Mouse (Mus musculus) layer of hippocampus, postnatal 10 days (tissue): ENCODE measurements around the gene Akap6. TPM values are rescaled to one million over a fixed set of nuclear protein-coding genes. Genes with fewer than 3 reads are reported as not detected.

Experiments
- DNase-seq, 2 experiments: peaks; one replicate each; pipeline ENCODE4 v3.0.0; 2021; ENCODE audit warnings: low spot score in 2 of 2
- total RNA-seq, 2 experiments: library from RNA; stranded (reverse); gene quantifications; 2 replicates each; pipeline ENCODE4 v1.2.3; 2021

The Akap6 gene
- total RNA-seq, 2 experiments from 2014 or later = 140 to 143 TPM

GRCm38 (mm10) chr12:52845982-52846381 lies 146.8 kb downstream of the Akap6 start:
- no peak for DNase-seq

- DNase-seq = no peak
Measured at GRCm38 (mm10) chr12:52847020-52847419, 147.8 kb downstream of the Akap6 start.

- DNase-seq = no peak
Measured at GRCm38 (mm10) chr12:52847830-52848518, 148.8 kb downstream of the Akap6 start.

GRCm38 (mm10) chr12:52848519-52848855 lies 149.3 kb downstream of the Akap6 start:
- no peak for DNase-seq

GRCm38 (mm10) chr12:52849297-52849696 lies 150.1 kb downstream of the Akap6 start:
- no peak for DNase-seq

GRCm38 (mm10) chr12:52850332-52851036 lies 151.3 kb downstream of the Akap6 start:
- DNase-seq = no peak

- DNase-seq = no peak
Measured at GRCm38 (mm10) chr12:52851221-52851620, 152.0 kb downstream of the Akap6 start.

- DNase-seq = no peak
Measured at GRCm38 (mm10) chr12:52854236-52854679, 155.1 kb downstream of the Akap6 start.

- no peak for DNase-seq
Measured at GRCm38 (mm10) chr12:52856104-52856503, 156.9 kb downstream of the Akap6 start.

GRCm38 (mm10) chr12:52857306-52857705 lies 158.1 kb downstream of the Akap6 start:
- DNase-seq = no peak

GRCm38 (mm10) chr12:52861922-52862321 lies 162.7 kb downstream of the Akap6 start:
- no peak for DNase-seq

GRCm38 (mm10) chr12:52868000-52868624 lies 168.9 kb downstream of the Akap6 start:
- no peak for DNase-seq

GRCm38 (mm10) chr12:52871604-52872003 lies 172.4 kb downstream of the Akap6 start:
- DNase-seq = no peak

GRCm38 (mm10) chr12:52874332-52874923 lies 175.2 kb downstream of the Akap6 start:
- DNase-seq = no peak

- DNase-seq = no peak
Measured at GRCm38 (mm10) chr12:52876065-52876464, 176.9 kb downstream of the Akap6 start.

- DNase-seq = no peak
Measured at GRCm38 (mm10) chr12:52876978-52877769, 178.0 kb downstream of the Akap6 start.

GRCm38 (mm10) chr12:52879324-52879723 lies 180.1 kb downstream of the Akap6 start:
- DNase-seq = no peak

- no peak for DNase-seq
Measured at GRCm38 (mm10) chr12:52892519-52892918, 193.3 kb downstream of the Akap6 start.

GRCm38 (mm10) chr12:52893656-52894405 lies 194.6 kb downstream of the Akap6 start:
- DNase-seq = no peak
